Mouse (Mus musculus): ENCODE data around the gene Rln1. TPM values are rescaled to one million over a fixed set of nuclear protein-coding genes. Genes with fewer than 3 reads are reported as not detected.
A peak's percentile ranks its signal among the peaks of the same experiment; 100 is the strongest.

The Rln1 gene
- polyA plus RNA-seq, 1 experiment from 2014 or later: 0.53 TPM

- Histone ChIP-seq H3K27ac (ENCODE audit: low read depth) (no peak overlapping the region), H3K4me3 (ENCODE audit: low read depth, low read length) (no peak overlapping the region), H3K9me3 (ENCODE audit: control insufficient read depth, low read length) (no peaks in the 10 kb centered on the region), H3K36me3 (ENCODE audit: control insufficient read depth, insufficient read depth, low read length) (no peaks in the 10 kb centered on the region), H3K27me3 (replicated peaks; ENCODE audit: control insufficient read depth, insufficient read depth, low read length) (no peaks in the 10 kb centered on the region), H3K9ac (ENCODE audit: low read length) (no peak overlapping the region), H3K4me1 (replicated peaks; ENCODE audit: control insufficient read depth, insufficient read depth, low read length) (peaks cover 16% of the 10 kb centered on the region), H3K4me2 (ENCODE audit: low read length) (no peak overlapping the region)
- ATAC-seq (replicated peaks; ENCODE audit: low FRiP score, low TSS enrichment, low read depth) (no peak), DNase-seq (ENCODE audit: low spot score) (no peak)
- 30% methylated on average over 3 of the region's 3 CpGs for WGBS
These were observed 30.6 kb upstream of the Rln1 start for GRCm38 (mm10) chr19:29365105-29365504.

- 80% methylated on average over 5 of the region's 5 CpGs for WGBS
- no peaks in the 10 kb centered on the region for H3K9me3 ChIP-seq (ENCODE audit: control insufficient read depth, low read length)
- no peaks in the 10 kb centered on the region for H3K27me3 ChIP-seq (replicated peaks; ENCODE audit: control insufficient read depth, insufficient read depth, low read length)
These were observed 29.6 kb upstream of the Rln1 start for GRCm38 (mm10) chr19:29364076-29364475.

GRCm38 (mm10) chr19:29363557-29363956 is 29.1 kb upstream of the Rln1 start:
- H3K4me1 ChIP-seq (replicated peaks; ENCODE audit: control insufficient read depth, insufficient read depth, low read length): peaks cover 20% of the 10 kb centered on the region
- H3K36me3 ChIP-seq (ENCODE audit: control insufficient read depth, insufficient read depth, low read length): peaks cover 7% of the 10 kb centered on the region; the same call in 1 of the 2 replicates
- ATAC-seq (replicated peaks; ENCODE audit: low FRiP score, low TSS enrichment, low read depth): no peak
- no peak overlapping the region for H3K9ac ChIP-seq (ENCODE audit: low read length)
- H3K27ac ChIP-seq (ENCODE audit: low read depth): no peak overlapping the region
- no peak overlapping the region for H3K4me2 ChIP-seq (ENCODE audit: low read length)
- H3K9me3 ChIP-seq (ENCODE audit: control insufficient read depth, low read length): no peaks in the 10 kb centered on the region
- no peak for DNase-seq (ENCODE audit: low spot score)
- no peak overlapping the region for H3K4me3 ChIP-seq (ENCODE audit: low read depth, low read length)
- H3K27me3 ChIP-seq (replicated peaks; ENCODE audit: control insufficient read depth, insufficient read depth, low read length): no peaks in the 10 kb centered on the region
- WGBS: 89% methylated on average over 7 of the region's 7 CpGs

More at GRCm38 (mm10) chr19:29364076-29364475, 29.6 kb upstream of the Rln1 start:
- DNase-seq (ENCODE audit: low spot score) (no peak), ATAC-seq (replicated peaks; ENCODE audit: low FRiP score, low TSS enrichment, low read depth) (no peak)
- H3K4me1 ChIP-seq (replicated peaks; ENCODE audit: control insufficient read depth, insufficient read depth, low read length): peaks cover 20% of the 10 kb centered on the region
- no peak overlapping the region for H3K4me2 ChIP-seq (ENCODE audit: low read length)
- no peak overlapping the region for H3K27ac ChIP-seq (ENCODE audit: low read depth)
- no peak overlapping the region for H3K9ac ChIP-seq (ENCODE audit: low read length)
- H3K4me3 ChIP-seq (ENCODE audit: low read depth, low read length): no peak overlapping the region
- H3K36me3 ChIP-seq (ENCODE audit: control insufficient read depth, insufficient read depth, low read length): peaks cover 2% of the 10 kb centered on the region; the same call in 1 of the 2 replicates

GRCm38 (mm10) chr19:29362173-29362930 is 27.9 kb upstream of the Rln1 start:
- Histone ChIP-seq H3K27ac (ENCODE audit: low read depth) (no peak overlapping the region), H3K4me3 (ENCODE audit: low read depth, low read length) (peak overlapping the region; percentile 70), H3K4me2 (ENCODE audit: low read length) (peak overlapping the region; percentile 84), H3K4me1 (replicated peaks; ENCODE audit: control insufficient read depth, insufficient read depth, low read length) (peaks cover 20% of the 10 kb centered on the region), H3K36me3 (ENCODE audit: control insufficient read depth, insufficient read depth, low read length) (peaks cover 16% of the 10 kb centered on the region), H3K27me3 (replicated peaks; ENCODE audit: control insufficient read depth, insufficient read depth, low read length) (no peaks in the 10 kb centered on the region), H3K9ac (ENCODE audit: low read length) (peak overlapping the region; percentile 60; the same call in 1 of the 2 replicates), H3K9me3 (ENCODE audit: control insufficient read depth, low read length) (no peaks in the 10 kb centered on the region)
- ATAC-seq (replicated peaks; ENCODE audit: low FRiP score, low TSS enrichment, low read depth): 0 out of 2 replicates have a peak, but pooled peaks have one; percentile 10
- DNase-seq (ENCODE audit: low spot score): no peak
- WGBS: 24% methylated on average over 13 of the region's 13 CpGs

GRCm38 (mm10) chr19:29361468-29362130 is 27.1 kb upstream of the Rln1 start:
- H3K36me3 ChIP-seq (ENCODE audit: control insufficient read depth, insufficient read depth, low read length): peaks cover 23% of the 10 kb centered on the region
- H3K9ac ChIP-seq (ENCODE audit: low read length): peak overlapping the region; percentile 60
- peak overlapping the region; percentile 84 for H3K4me2 ChIP-seq (ENCODE audit: low read length)
- DNase-seq (ENCODE audit: low spot score) (peak; percentile 86), ATAC-seq (replicated peaks; ENCODE audit: low FRiP score, low TSS enrichment, low read depth) (peak; percentile 99)
- no peak overlapping the region for H3K27ac ChIP-seq (ENCODE audit: low read depth)
- H3K4me3 ChIP-seq (ENCODE audit: low read depth, low read length): peak overlapping the region; percentile 70
- WGBS: 2% methylated on average over 33 of the region's 33 CpGs
- H3K9me3 ChIP-seq (ENCODE audit: control insufficient read depth, low read length): no peaks in the 10 kb centered on the region
- H3K27me3 ChIP-seq (replicated peaks; ENCODE audit: control insufficient read depth, insufficient read depth, low read length): no peaks in the 10 kb centered on the region
- H3K4me1 ChIP-seq (replicated peaks; ENCODE audit: control insufficient read depth, insufficient read depth, low read length): peaks cover 20% of the 10 kb centered on the region

GRCm38 (mm10) chr19:29360251-29360650 is 25.8 kb upstream of the Rln1 start:
- Histone ChIP-seq H3K36me3 (ENCODE audit: control insufficient read depth, insufficient read depth, low read length) (peaks cover 28% of the 10 kb centered on the region), H3K27ac (ENCODE audit: low read depth) (no peak overlapping the region), H3K4me3 (ENCODE audit: low read depth, low read length) (no peak overlapping the region), H3K4me1 (replicated peaks; ENCODE audit: control insufficient read depth, insufficient read depth, low read length) (peaks cover 20% of the 10 kb centered on the region), H3K27me3 (replicated peaks; ENCODE audit: control insufficient read depth, insufficient read depth, low read length) (no peaks in the 10 kb centered on the region), H3K4me2 (ENCODE audit: low read length) (peak overlapping the region; percentile 84), H3K9me3 (ENCODE audit: control insufficient read depth, low read length) (no peaks in the 10 kb centered on the region), H3K9ac (ENCODE audit: low read length) (no peak overlapping the region)
- DNase-seq (ENCODE audit: low spot score) (no peak), ATAC-seq (replicated peaks; ENCODE audit: low FRiP score, low TSS enrichment, low read depth) (no peak)
- WGBS: 62% methylated on average over 5 of the region's 5 CpGs

GRCm38 (mm10) chr19:29356281-29356680 is 21.8 kb upstream of the Rln1 start:
- Histone ChIP-seq H3K9ac (ENCODE audit: low read length) (no peak overlapping the region), H3K4me1 (replicated peaks; ENCODE audit: control insufficient read depth, insufficient read depth, low read length) (peaks cover 13% of the 10 kb centered on the region)
- ATAC-seq (replicated peaks; ENCODE audit: low FRiP score, low TSS enrichment, low read depth): no peak

GRCm38 (mm10) chr19:29354895-29355877 is 20.7 kb upstream of the Rln1 start:
- Histone ChIP-seq H3K9me3 (ENCODE audit: control insufficient read depth, low read length) (no peaks in the 10 kb centered on the region), H3K4me2 (ENCODE audit: low read length) (peak overlapping the region; percentile 51), H3K27ac (ENCODE audit: low read depth) (no peak overlapping the region), H3K9ac (ENCODE audit: low read length) (no peak overlapping the region), H3K36me3 (ENCODE audit: control insufficient read depth, insufficient read depth, low read length) (peaks cover 33% of the 10 kb centered on the region), H3K27me3 (replicated peaks; ENCODE audit: control insufficient read depth, insufficient read depth, low read length) (no peaks in the 10 kb centered on the region), H3K4me3 (ENCODE audit: low read depth, low read length) (peak overlapping the region; percentile 28), H3K4me1 (replicated peaks; ENCODE audit: control insufficient read depth, insufficient read depth, low read length) (peaks cover 5% of the 10 kb centered on the region; the same call in 1 of the 2 replicates)
- ATAC-seq (replicated peaks; ENCODE audit: low FRiP score, low TSS enrichment, low read depth): peak; percentile 75
- WGBS: 4% methylated on average over 20 of the region's 20 CpGs
- DNase-seq (ENCODE audit: low spot score): peak; percentile 94

More at GRCm38 (mm10) chr19:29356281-29356680, 21.8 kb upstream of the Rln1 start:
- Histone ChIP-seq H3K9me3 (ENCODE audit: control insufficient read depth, low read length) (no peaks in the 10 kb centered on the region), H3K27ac (ENCODE audit: low read depth) (no peak overlapping the region), H3K4me3 (ENCODE audit: low read depth, low read length) (no peak overlapping the region), H3K27me3 (replicated peaks; ENCODE audit: control insufficient read depth, insufficient read depth, low read length) (no peaks in the 10 kb centered on the region), H3K4me2 (ENCODE audit: low read length) (no peak overlapping the region), H3K36me3 (ENCODE audit: control insufficient read depth, insufficient read depth, low read length) (peaks cover 33% of the 10 kb centered on the region)
- DNase-seq (ENCODE audit: low spot score): no peak
- 86% methylated on average over 11 of the region's 11 CpGs for WGBS
